Mouse (Mus musculus) thymus, postnatal 0 days (tissue): Measurements from ENCODE around the gene Syt8. TPM values are rescaled to one million over a fixed set of nuclear protein-coding genes. Genes with fewer than 3 reads are reported as not detected.
A peak's percentile ranks its signal among the peaks of the same experiment; 100 is the strongest.

Source experiments
- DNase-seq: peaks from one replicate; pipeline ENCODE4 v3.0.0-alpha.2; 2015; ENCODE audit warnings: low spot score
- polyA plus RNA-seq: library from polyadenylated mRNA; unstranded; fragments of >200 nt; fragmentation: Nextera tagmentation; extraction: Ambion mirVana; gene quantifications from 2 replicates; pipeline ENCODE4 v1.2.1, GENCODE M21; 2015

The Syt8 gene
- polyA plus RNA-seq, 1 experiment from 2014 or later = 0.34 TPM

- DNase-seq = no peak
These were observed 26.0 kb upstream of the Syt8 start for GRCm38 (mm10) chr7:142408686-142409085.

GRCm38 (mm10) chr7:142409603-142410002 is 25.0 kb upstream of the Syt8 start:
- DNase-seq = no peak

GRCm38 (mm10) chr7:142413285-142413684 is 21.4 kb upstream of the Syt8 start:
- DNase-seq = no peak

GRCm38 (mm10) chr7:142415314-142415713 is 19.3 kb upstream of the Syt8 start:
- DNase-seq = no peak

GRCm38 (mm10) chr7:142416225-142416624 is 18.4 kb upstream of the Syt8 start:
- no peak for DNase-seq

GRCm38 (mm10) chr7:142418027-142418426 is 16.6 kb upstream of the Syt8 start:
- no peak for DNase-seq

GRCm38 (mm10) chr7:142418679-142419078 is 16.0 kb upstream of the Syt8 start:
- DNase-seq = no peak

- DNase-seq = no peak
These were observed 14.8 kb upstream of the Syt8 start for GRCm38 (mm10) chr7:142419887-142420286.

GRCm38 (mm10) chr7:142421826-142422225 is 12.8 kb upstream of the Syt8 start:
- DNase-seq = no peak

DNA sequence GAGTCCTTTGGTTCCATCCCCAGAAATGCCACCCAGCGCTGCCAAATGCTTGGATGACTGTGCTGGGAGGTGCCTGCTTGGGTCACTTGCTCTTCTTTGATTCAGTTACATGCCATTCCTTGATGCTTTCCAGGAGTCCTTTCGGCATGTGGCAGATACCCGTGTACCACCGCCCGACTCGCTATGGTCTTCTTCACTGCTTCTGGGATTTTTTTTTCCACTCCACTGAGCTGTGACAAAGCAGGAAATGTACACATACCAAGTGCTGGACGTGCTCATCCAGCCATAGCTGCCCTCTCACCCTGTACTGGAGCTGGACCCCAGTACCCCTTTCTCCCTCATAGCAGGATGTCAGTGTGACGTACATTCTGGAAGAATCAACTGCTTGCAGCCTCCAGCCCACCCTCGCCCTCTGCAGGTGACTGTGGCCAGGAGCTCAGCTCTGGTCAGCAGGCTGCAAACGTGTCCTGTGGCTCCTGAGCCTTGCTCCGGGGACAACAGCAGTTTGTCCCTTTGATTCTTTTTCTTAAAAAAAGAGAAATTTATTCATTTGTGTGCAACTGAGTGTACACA is 8.9 kb upstream of the Syt8 start:
- DNase-seq = no peak

DNA sequence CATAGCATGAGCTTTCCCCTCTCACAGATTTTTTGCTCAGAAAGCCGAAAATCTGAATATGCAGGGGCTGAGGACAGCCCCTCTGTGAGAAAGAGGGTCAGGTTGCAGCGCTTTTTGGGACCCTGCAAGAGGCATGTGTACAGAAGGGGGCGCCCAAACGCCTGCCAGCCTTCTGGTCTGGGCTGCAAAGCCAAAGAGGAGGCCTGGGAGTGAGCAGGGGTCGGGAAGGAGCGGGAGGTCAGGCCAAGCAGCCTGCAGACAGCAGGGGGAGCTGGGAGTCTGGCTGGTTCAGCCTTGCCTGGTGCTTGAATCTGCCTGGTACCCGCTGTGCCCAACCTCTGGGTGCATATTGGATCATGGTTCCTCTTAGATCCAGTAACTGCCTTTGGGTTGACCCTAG is 6.4 kb upstream of the Syt8 start:
- peak; percentile 58 for DNase-seq

DNA sequence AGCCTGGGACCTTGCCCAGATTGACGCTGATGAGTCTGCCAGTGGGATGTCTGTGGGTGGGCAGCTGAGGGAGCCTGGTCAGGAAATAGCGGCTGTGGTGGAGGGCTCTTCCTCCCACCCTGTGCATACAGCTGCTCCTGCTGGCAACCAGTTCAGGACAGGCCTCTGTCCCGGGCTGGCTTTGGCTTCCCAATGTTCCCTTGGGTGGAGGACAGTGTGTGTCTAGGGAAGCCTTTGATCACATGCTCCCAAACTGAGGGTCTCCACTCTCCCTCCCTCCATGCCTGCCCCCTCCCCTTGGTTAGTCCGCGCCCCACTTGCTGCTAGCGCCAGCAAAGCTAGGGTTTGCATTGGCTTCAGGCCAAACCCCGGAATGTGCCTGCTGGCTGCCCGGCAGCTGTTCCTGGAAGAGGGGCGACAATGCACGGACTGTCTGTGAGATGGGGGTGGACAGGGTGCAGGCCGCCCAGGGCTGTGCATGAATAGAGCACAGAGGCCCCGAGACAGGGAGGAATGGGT is 4.4 kb upstream of the Syt8 start:
- DNase-seq = no peak

DNA sequence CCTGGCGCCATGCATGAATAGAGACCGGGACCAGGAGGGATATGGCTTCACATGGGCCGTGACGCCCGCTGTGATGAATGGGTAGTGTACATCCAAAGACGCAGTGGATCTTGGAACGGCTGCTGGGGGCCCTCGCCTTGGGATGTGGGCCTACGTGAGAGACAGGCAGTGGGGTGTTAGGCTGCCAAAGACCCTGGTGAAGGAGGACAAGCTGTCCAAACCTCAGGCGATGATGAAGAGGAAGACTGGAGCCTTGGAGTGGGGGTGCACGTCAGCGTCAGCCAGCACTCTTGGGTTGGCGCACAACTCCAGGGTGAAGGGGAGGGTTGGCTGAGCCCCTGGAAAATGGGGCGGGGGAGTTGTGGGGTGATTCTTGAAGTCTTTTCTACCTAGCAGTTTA is 3.5 kb upstream of the Syt8 start:
- no peak for DNase-seq

- DNase-seq = no peak
These were observed 1.0 kb upstream of the Syt8 start for GRCm38 (mm10) chr7:142433623-142434022.

- DNase-seq = peak; percentile 84
These were observed 874 bp downstream of the Syt8 start for GRCm38 (mm10) chr7:142435524-142435923.

- DNase-seq = no peak
These were observed 2.7 kb downstream of the Syt8 start for GRCm38 (mm10) chr7:142437324-142437723.

DNA sequence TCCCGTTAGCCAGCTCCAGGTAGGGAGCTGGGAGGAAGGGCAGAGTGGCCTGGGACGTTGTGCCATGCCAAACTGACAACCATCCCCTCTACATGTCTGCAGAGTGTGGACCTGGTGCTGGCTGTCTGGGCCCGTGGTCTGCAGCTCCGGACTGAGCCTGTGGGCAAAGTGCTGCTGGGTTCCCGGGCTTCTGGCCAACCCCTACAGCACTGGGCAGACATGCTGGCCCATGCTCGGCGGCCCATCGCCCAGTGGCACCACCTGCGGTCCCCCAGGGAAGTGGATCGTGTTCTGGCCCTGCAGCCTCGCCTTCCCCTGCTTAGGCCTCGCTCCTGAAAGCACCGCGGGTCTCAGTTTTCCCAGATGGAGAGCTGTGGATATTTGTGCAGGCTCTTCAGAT is 5.3 kb downstream of the Syt8 start:
- DNase-seq = no peak

GRCm38 (mm10) chr7:142440657-142441114 is 6.0 kb downstream of the Syt8 start:
- peak; percentile 88 for DNase-seq

DNA sequence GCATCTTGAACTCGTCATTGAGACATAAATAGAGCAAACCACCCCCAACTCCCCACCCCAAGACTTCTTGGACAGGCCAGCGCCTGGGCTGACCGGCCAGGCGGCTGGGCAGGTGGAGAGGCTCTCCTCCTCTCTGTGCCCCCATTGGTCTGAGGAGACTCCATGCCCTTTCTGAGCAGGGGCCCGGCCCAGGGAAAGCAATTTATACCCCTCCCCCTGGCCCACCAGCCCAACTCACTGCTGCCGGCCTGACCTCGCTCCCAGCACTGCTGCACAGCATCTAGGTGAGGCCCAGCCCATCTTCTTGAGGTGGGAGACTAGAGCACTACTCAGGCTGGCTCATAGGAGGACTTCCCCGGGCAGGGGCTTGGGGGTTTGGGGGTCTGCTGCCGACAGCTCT is 6.9 kb downstream of the Syt8 start, which contains the start of gene Tnni2:
Tnni2 (plus strand) TSS at position 224 of the 400 bp plus-strand sequence.
- DNase-seq = no peak

- no peak for DNase-seq
These were observed 7.6 kb downstream of the Syt8 start for GRCm38 (mm10) chr7:142442081-142442907.

GRCm38 (mm10) chr7:142442908-142443420 is 8.3 kb downstream of the Syt8 start:
- no peak for DNase-seq

GRCm38 (mm10) chr7:142443474-142443873 is 8.8 kb downstream of the Syt8 start:
- DNase-seq = no peak
